Mouse (Mus musculus): Measurements from ENCODE around the gene Slc19a1.

DNA sequence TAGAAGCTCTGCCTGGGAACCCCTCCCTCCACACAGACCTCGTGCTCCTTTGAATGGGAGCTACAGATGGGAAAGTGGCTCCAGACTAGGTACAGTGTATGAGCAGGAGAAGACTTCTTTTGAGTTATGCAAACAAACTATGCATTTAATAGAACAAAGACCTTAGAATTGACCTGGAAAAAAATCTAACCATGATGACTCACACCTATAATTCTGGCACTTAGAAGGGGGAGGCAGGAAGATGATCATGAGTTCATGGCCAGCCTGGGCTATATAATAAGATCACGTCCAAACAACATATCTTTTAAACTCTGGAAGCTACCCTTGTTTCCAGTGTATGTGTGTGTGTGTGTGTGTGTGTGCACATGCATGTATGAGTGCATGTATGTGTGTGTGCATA, 15.0 kb upstream of the Slc19a1 start:
- TF ChIP-seq CTCF (IDR thresholded peaks at IDR 0.05) (no peak), EP300 (IDR thresholded peaks at IDR 0.05) (no peak)

Data from lung, postnatal 0 days (tissue).